Mouse (Mus musculus) mature B cell (primary cell): ENCODE results near the gene Adgrl3.

Source experiments
- in situ Hi-C: fragments of 300-500 bp; cut with MboI; formaldehyde crosslinking; loops from 2 replicates; pipeline ENCODE4 v1.14.3; 2019

Gene Adgrl3

DNA sequence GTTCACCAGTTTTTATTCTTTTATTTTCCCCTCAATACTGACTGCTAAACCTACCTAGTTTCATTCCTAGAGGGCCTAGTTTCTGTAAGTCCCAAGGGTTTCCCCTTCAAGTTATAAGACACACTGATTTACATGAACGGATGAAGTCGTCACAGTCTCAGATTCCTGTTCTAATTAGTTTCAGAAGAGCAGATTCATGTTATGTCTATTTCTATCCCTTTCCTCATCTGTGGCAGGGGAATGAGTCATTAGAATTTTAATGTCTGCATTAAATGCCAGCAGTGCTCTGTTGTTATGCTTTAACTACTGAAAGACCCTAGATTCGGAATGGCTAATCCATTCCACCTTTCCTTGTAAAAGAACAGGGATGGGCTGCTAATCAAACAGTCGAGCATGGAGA is 823.9 kb downstream of the Adgrl3 start:
- in situ Hi-C loops: no loop called here

DNA sequence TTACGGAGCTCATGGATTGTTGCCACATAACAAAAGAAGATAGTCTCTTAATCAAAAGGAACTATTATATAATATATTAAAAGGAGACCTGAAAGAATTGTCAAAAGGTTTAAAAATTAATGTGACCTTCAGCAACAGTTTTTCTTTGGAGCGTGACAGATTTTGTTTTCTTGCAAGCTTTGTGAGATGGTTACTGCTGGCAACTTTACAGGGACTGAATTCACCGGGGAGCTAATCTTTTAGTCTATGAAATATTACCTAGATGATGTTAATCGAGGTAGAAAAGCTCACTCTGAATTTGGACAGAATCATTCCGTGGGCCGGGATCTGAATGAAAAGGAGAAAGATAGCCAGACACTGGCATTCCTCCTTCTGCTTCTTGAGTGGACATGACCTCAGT is 850.4 kb downstream of the Adgrl3 start:
- in situ Hi-C loops: no loop called here
